Mouse (Mus musculus) ES-E14 (cell line): ENCODE measurements around the gene Gpsm3.

Experiments
- HCFC1 ChIP-seq: IDR thresholded peaks from 2 replicates; pipeline ENCODE4 v1.6.1; 2012; ENCODE audit warnings: low read length, inconsistent platforms, borderline replicate concordance; ENCODE audit not compliant: insufficient read depth
- ZC3H11A ChIP-seq: IDR thresholded peaks from 2 replicates; pipeline ENCODE4 v1.6.1; 2012; ENCODE audit warnings: low read depth, mild to moderate bottlenecking, inconsistent platforms, low read length, borderline replicate concordance

DNA sequence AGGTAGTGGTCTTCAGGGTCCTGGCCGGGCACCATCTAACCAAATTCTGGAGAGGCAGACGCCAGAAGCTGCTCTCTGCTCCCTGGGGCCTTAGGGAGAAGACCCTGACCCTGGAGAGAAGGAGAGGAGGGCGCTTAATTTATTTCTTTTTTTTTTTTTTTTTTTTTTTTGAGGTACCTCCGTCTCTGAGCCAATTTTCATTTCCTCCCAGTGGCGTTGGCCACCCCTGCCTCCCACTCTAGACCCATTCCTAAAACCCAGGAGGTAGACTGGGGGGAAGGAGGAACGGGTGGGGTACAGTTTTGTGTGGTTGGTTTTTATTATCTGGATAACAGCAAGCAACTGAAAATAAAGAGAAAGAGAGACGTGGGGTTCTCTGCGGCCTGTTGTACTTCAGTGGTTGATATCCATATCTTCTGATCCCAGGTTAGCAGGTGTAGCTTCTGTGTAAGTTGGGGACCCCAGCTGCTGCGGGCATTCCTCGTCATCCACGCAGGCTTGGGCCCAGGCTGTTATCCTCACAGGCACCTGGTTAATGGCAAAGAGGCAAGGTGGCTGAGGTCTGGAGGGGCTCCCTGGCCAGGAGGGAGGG is 23.5 kb downstream of the Gpsm3 start:
- TF ChIP-seq HCFC1 (no peak), ZC3H11A (no peak)
